Mouse (Mus musculus) bone marrow macrophage, adult 2 months (primary cell): ENCODE data around the gene Phf21a.

ENCODE experiments used
- CTCF ChIP-seq: IDR thresholded peaks from 2 replicates; pipeline ENCODE4 v1.5.1; 2012; ENCODE audit warnings: low read depth, mild to moderate bottlenecking, low read length, moderate library complexity
- POLR2A ChIP-seq: IDR thresholded peaks from 2 replicates; pipeline ENCODE4 v1.6.1; 2012; ENCODE audit warnings: mild to moderate bottlenecking, low read depth, low read length, borderline replicate concordance

GRCm38 (mm10) chr2:92374514-92374913 lies 281.6 kb downstream of the Phf21a start, which contains the start of the genes Pex16 and Large2:
- TF ChIP-seq CTCF: no peak
- no peak for TF ChIP-seq POLR2A
